Mouse (Mus musculus) left cerebral cortex, postnatal 36 days (tissue): ENCODE results near the gene Ada. TPM values are rescaled to one million over a fixed set of nuclear protein-coding genes. Genes with fewer than 3 reads are reported as not detected.

ENCODE experiments used
- DNase-seq, 2 experiments: peaks; one replicate each; pipeline ENCODE4 v3.0.0; 2021 to 2022; ENCODE audit warnings: low spot score in 2 of 2, mixed read lengths in 1 of 2
- intact Hi-C: fragments of 180-260 bp; cut with DNase I; formaldehyde crosslinking; loops from one replicate; pipeline ENCODE4 v1.15.1; 2025
- total RNA-seq, 2 experiments: library from RNA; stranded (reverse); gene quantifications; 2 replicates each; pipeline ENCODE4 v1.2.3; 2021

The Ada gene
- 1 to 10 TPM; 1.5 to 1.6 TPM for total RNA-seq

GRCm38 (mm10) chr2:163749647-163750611 lies at the start of gene Ada:
Ada (minus strand) TSS chr2:163750239.
- intact Hi-C loops: no loop called here

GRCm38 (mm10) chr2:163798411-163798810 lies 48.4 kb upstream of the Ada start:
- no peak for DNase-seq
- intact Hi-C loops: no loop called here

More at GRCm38 (mm10) chr2:163749647-163750611, at the start of gene Ada:
- no peak for DNase-seq

GRCm38 (mm10) chr2:163788484-163788883 lies 38.4 kb upstream of the Ada start:
- peak; percentile 53 to 70 for DNase-seq
- intact Hi-C loops: no loop called here

- peak; percentile 28 to 31 for DNase-seq
- intact Hi-C loops: no loop called here
These were observed 37.7 kb upstream of the Ada start for GRCm38 (mm10) chr2:163787709-163788108.

- intact Hi-C loops: no loop called here
- DNase-seq: no peak
These were observed 37.0 kb upstream of the Ada start for GRCm38 (mm10) chr2:163787086-163787485.

- intact Hi-C loops: no loop called here
- no peak for DNase-seq
These were observed 33.9 kb upstream of the Ada start for GRCm38 (mm10) chr2:163783901-163784300.

- intact Hi-C loops: no loop called here
- no peak for DNase-seq
These were observed 33.3 kb upstream of the Ada start for GRCm38 (mm10) chr2:163783368-163783767.

- DNase-seq: no peak
- intact Hi-C loops: no loop called here
These were observed 28.9 kb upstream of the Ada start for GRCm38 (mm10) chr2:163778896-163779295.

GRCm38 (mm10) chr2:163777061-163777460 lies 27.0 kb upstream of the Ada start:
- intact Hi-C loops: no loop called here
- no peak for DNase-seq

- intact Hi-C loops: no loop called here
- DNase-seq: no peak
These were observed 26.6 kb upstream of the Ada start for GRCm38 (mm10) chr2:163776661-163777060.

- intact Hi-C loops: no loop called here
- DNase-seq: no peak
These were observed 20.7 kb upstream of the Ada start for GRCm38 (mm10) chr2:163770731-163771130.

- intact Hi-C loops: no loop called here
- no peak for DNase-seq
These were observed 16.9 kb upstream of the Ada start for GRCm38 (mm10) chr2:163766890-163767289.

GRCm38 (mm10) chr2:163766261-163766660 lies 16.2 kb upstream of the Ada start:
- intact Hi-C loops: no loop called here
- DNase-seq: no peak

GRCm38 (mm10) chr2:163761402-163761801 lies 11.4 kb upstream of the Ada start:
- intact Hi-C loops: no loop called here

GRCm38 (mm10) chr2:163760589-163760988 lies 10.6 kb upstream of the Ada start:
- DNase-seq: no peak
- intact Hi-C loops: no loop called here

More at GRCm38 (mm10) chr2:163761402-163761801, 11.4 kb upstream of the Ada start:
- no peak for DNase-seq

- intact Hi-C loops: no loop called here
- no peak for DNase-seq
These were observed 8.1 kb upstream of the Ada start for GRCm38 (mm10) chr2:163758146-163758545.

GRCm38 (mm10) chr2:163756723-163757122 lies 6.7 kb upstream of the Ada start:
- intact Hi-C loops: no loop called here
- no peak for DNase-seq

- intact Hi-C loops: no loop called here
- no peak for DNase-seq
These were observed 4.2 kb upstream of the Ada start for GRCm38 (mm10) chr2:163754228-163754627.

- DNase-seq: no peak
- intact Hi-C loops: no loop called here
These were observed 5.1 kb downstream of the Ada start for GRCm38 (mm10) chr2:163744801-163745570.

- intact Hi-C loops: no loop called here
- no peak for DNase-seq
These were observed 6.7 kb downstream of the Ada start for GRCm38 (mm10) chr2:163743357-163743756.

- intact Hi-C loops: no loop called here
- DNase-seq: no peak
These were observed 7.4 kb downstream of the Ada start for GRCm38 (mm10) chr2:163742656-163743055.
